Mouse (Mus musculus): Measurements from ENCODE around the gene Atp9a.

GRCm38 (mm10) chr2:168604655-168605070, 137.5 kb downstream of the Atp9a start:
- TF ChIP-seq CTCF (IDR thresholded peaks at IDR 0.05; ENCODE audit: borderline replicate concordance, control insufficient read depth, extremely low read depth, insufficient read depth, low read length, poor library complexity): no peak
- no peak for TF ChIP-seq POLR2A (IDR thresholded peaks at IDR 0.05; ENCODE audit: control insufficient read depth, extremely low read depth, insufficient read depth, low read length, poor library complexity)

All from thymus, adult 2 months (tissue).